Mouse (Mus musculus): ENCODE data around the gene Agbl3. TPM values are rescaled to one million over a fixed set of nuclear protein-coding genes. Genes with fewer than 3 reads are reported as not detected.

The Agbl3 gene
- total and polyA plus RNA-seq, 2 experiments from 2014 or later, result 20.7 to 23.3 TPM

DNA sequence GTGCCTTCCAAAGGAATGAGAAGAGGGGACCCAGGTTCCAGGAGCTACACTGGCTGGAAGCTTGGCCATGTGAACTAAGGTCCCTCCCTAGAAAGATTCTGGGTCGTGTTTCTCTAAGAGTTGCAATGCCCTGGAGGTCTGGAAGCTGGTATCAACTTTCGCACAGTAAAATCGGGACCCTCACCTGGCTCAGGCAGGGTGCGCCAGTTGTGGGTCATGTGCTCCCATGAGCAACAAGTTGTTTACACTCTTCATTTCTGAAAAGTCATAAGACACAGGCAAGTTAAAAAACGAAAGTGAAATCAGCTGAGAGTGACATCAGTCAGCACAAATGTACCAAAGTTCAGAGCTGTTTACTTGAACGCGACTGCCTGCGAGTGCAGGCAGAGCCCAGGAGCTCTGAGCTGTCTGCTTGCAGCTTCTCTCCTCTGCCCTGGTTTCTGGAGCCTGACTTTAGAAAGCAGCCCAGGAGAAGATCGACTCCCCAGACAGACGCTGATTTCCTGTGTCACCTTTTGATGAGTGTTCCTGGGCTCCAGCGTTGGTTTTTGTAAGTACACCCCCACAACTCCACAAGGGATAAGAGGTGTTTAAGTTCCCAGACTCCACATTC, 82.7 kb downstream of the Agbl3 start, which contains the start of gene Tmem140:
Gene Tmem140, plus strand, starts transcription at position 356 of the 613 bp plus-strand sequence.
- no peak within 1 kb of the TSS for H3K4me2 ChIP-seq (ENCODE audit: low read depth, low read length, poor library complexity, severe bottlenecking)
- no peak for DNase-seq (ENCODE audit: low spot score)
- no peak within 1 kb of the TSS for H3K4me3 ChIP-seq (ENCODE audit: low read depth, low read length)
- no peaks in the 10 kb centered on the region for H3K9me3 ChIP-seq (ENCODE audit: low read length)
- H3K4me1 ChIP-seq (ENCODE audit: insufficient read depth, low read length), result no peaks in the 10 kb centered on the region
- no peaks in the 10 kb centered on the region for H3K27me3 ChIP-seq (ENCODE audit: insufficient read depth, low read length)
- TF ChIP-seq CTCF (IDR thresholded peaks at IDR 0.05), result no peak
- H3K9ac ChIP-seq (replicated peaks; ENCODE audit: low read length, poor library complexity, severe bottlenecking), result no peak within 1 kb of the TSS
- ATAC-seq (ENCODE audit: low FRiP score), result no peak
- H3K27ac ChIP-seq (ENCODE audit: low read depth, low read length), result no peak within 1 kb of the TSS
- no peaks in the 10 kb centered on the region for H3K36me3 ChIP-seq (ENCODE audit: insufficient read depth, low read length)
- WGBS, result 62% methylated on average over 11 of the region's 11 CpGs

DNA sequence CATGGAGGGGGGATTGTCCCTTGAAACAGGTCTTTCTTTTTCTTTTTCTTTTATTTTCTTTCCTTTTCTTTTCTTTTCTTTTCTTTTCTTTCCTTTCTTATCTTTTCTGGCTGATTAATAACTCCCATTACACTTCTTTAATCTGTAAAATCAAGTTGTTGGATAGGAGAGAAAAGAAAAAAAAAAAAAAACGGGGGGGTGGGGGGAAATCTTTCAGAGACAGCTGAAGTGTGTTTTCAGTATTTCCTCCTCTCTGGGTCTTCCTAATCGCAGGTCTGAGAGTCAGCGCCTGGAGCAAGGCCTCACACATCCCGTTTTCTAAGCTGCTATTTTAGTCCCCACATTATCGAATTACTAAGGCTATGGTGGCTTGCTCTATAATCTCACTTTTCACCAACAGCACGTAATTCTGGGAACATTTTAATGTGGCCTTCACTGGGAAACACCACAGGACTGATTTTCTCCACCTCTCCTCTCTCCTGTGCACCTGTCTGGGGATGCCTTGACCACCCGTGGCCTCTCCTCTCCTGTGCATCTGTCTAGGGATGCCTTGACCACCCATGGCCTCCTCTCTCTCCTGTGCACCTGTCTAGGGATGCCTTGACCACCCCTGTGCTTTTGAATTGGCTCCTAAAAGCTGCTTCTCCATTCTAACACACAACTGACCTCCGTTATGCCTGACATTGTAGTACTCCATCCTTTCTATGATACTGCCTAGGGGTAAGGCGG, 83.7 kb downstream of the Agbl3 start:
- H3K27me3 ChIP-seq (ENCODE audit: insufficient read depth, low read length), result no peaks in the 10 kb centered on the region
- H3K4me3 ChIP-seq (ENCODE audit: low read depth, low read length), result no peak overlapping the region
- H3K36me3 ChIP-seq (ENCODE audit: insufficient read depth, low read length), result no peaks in the 10 kb centered on the region
- DNase-seq (ENCODE audit: low spot score) (no peak), ATAC-seq (ENCODE audit: low FRiP score) (no peak)
- no peak overlapping the region for H3K4me2 ChIP-seq (ENCODE audit: low read depth, low read length, poor library complexity, severe bottlenecking)
- no peak for TF ChIP-seq CTCF (IDR thresholded peaks at IDR 0.05)
- H3K9ac ChIP-seq (replicated peaks; ENCODE audit: low read length, poor library complexity, severe bottlenecking), result no peak overlapping the region
- 68% methylated on average over 9 of the region's 9 CpGs for WGBS
- H3K4me1 ChIP-seq (ENCODE audit: insufficient read depth, low read length), result no peaks in the 10 kb centered on the region
- H3K9me3 ChIP-seq (ENCODE audit: low read length), result no peaks in the 10 kb centered on the region
- H3K27ac ChIP-seq (ENCODE audit: low read depth, low read length), result no peak overlapping the region

GRCm38 (mm10) chr6:34865213-34865612, 85.0 kb downstream of the Agbl3 start:
- Histone ChIP-seq H3K27ac (ENCODE audit: low read depth, low read length) (no peak overlapping the region), H3K9ac (replicated peaks; ENCODE audit: low read length, poor library complexity, severe bottlenecking) (no peak overlapping the region), H3K4me3 (ENCODE audit: low read depth, low read length) (no peak overlapping the region), H3K36me3 (ENCODE audit: insufficient read depth, low read length) (no peaks in the 10 kb centered on the region), H3K9me3 (ENCODE audit: low read length) (no peaks in the 10 kb centered on the region), H3K4me1 (ENCODE audit: insufficient read depth, low read length) (no peaks in the 10 kb centered on the region), H3K4me2 (ENCODE audit: low read depth, low read length, poor library complexity, severe bottlenecking) (no peak overlapping the region), H3K27me3 (ENCODE audit: insufficient read depth, low read length) (no peaks in the 10 kb centered on the region)
- DNase-seq (ENCODE audit: low spot score), result no peak
- WGBS, result 73% methylated on average over 5 of the region's 5 CpGs
- no peak for ATAC-seq (ENCODE audit: low FRiP score)
- TF ChIP-seq CTCF (IDR thresholded peaks at IDR 0.05), result no peak

- Histone ChIP-seq H3K27ac (ENCODE audit: low read depth, low read length) (no peak overlapping the region), H3K4me2 (ENCODE audit: low read depth, low read length, poor library complexity, severe bottlenecking) (no peak overlapping the region), H3K9me3 (ENCODE audit: low read length) (no peaks in the 10 kb centered on the region), H3K4me1 (ENCODE audit: insufficient read depth, low read length) (no peaks in the 10 kb centered on the region), H3K36me3 (ENCODE audit: insufficient read depth, low read length) (no peaks in the 10 kb centered on the region), H3K27me3 (ENCODE audit: insufficient read depth, low read length) (no peaks in the 10 kb centered on the region), H3K4me3 (ENCODE audit: low read depth, low read length) (no peak overlapping the region), H3K9ac (replicated peaks; ENCODE audit: low read length, poor library complexity, severe bottlenecking) (no peak overlapping the region)
- 71% methylated on average over 7 of the region's 7 CpGs for WGBS
- no peak for DNase-seq (ENCODE audit: low spot score)
- no peak for TF ChIP-seq CTCF (IDR thresholded peaks at IDR 0.05)
- no peak for ATAC-seq (ENCODE audit: low FRiP score)
Measured at GRCm38 (mm10) chr6:34865711-34866593, 85.7 kb downstream of the Agbl3 start.

DNA sequence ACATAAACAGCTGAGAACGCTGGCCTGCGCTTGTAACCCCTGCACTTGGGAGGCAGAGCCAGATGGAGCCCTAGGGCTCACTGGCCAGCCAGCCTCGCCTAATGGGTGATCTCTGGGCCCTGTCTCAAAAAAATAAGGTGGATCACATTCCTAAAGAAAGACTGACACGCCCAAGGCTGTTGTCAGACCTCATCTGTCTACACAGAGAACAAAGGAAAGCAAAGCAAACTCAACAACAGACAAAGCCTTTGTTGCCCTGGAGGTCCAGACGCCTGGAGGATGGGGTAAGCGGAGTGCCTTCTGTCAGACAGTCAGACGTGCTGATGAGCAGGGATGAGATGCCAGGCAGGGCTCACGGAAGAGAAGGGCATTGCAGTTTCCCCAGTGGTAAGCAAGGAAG, 86.6 kb downstream of the Agbl3 start:
- H3K4me2 ChIP-seq (ENCODE audit: low read depth, low read length, poor library complexity, severe bottlenecking), result no peak overlapping the region
- H3K9me3 ChIP-seq (ENCODE audit: low read length), result no peaks in the 10 kb centered on the region
- no peak overlapping the region for H3K27ac ChIP-seq (ENCODE audit: low read depth, low read length)
- H3K9ac ChIP-seq (replicated peaks; ENCODE audit: low read length, poor library complexity, severe bottlenecking), result no peak overlapping the region
- H3K4me1 ChIP-seq (ENCODE audit: insufficient read depth, low read length), result no peaks in the 10 kb centered on the region
- no peaks in the 10 kb centered on the region for H3K27me3 ChIP-seq (ENCODE audit: insufficient read depth, low read length)
- WGBS, result 48% methylated on average over 8 of the region's 8 CpGs
- ATAC-seq (ENCODE audit: low FRiP score) (no peak), DNase-seq (ENCODE audit: low spot score) (no peak)
- H3K4me3 ChIP-seq (ENCODE audit: low read depth, low read length), result no peak overlapping the region
- H3K36me3 ChIP-seq (ENCODE audit: insufficient read depth, low read length), result no peaks in the 10 kb centered on the region
- no peak for TF ChIP-seq CTCF (IDR thresholded peaks at IDR 0.05)
